Mouse (Mus musculus) intestine, embryonic 16.5 days (tissue): Measurements from ENCODE around the gene Izumo1. TPM values are rescaled to one million over a fixed set of nuclear protein-coding genes. Genes with fewer than 3 reads are reported as not detected.
A peak's percentile ranks its signal among the peaks of the same experiment; 100 is the strongest.
"Not testable (repeated sequence)": the region's sequence is repeated elsewhere in the genome, so short reads cannot be mapped to it uniquely, and the experiment has no call there.

Experiments used
- ATAC-seq: fragments of 200-750 bp; cut with Nextera tagmentation; 2 replicates; pipeline ENCODE4 v1.8.0; 2017; ENCODE audit warnings: moderate TSS enrichment, moderate library complexity
- H3K27ac ChIP-seq: fragments of 300-500 bp; sonication (generic); 2 replicates; pipeline ENCODE4 v1.5.1; 2014; ENCODE audit warnings: mild to moderate bottlenecking, low read length
- H3K27me3 ChIP-seq: fragments of 300-500 bp; sonication (generic); replicated peaks from 2 replicates; pipeline ENCODE4 v1.6.1; 2014; ENCODE audit warnings: low read length, control low read depth, mixed read lengths; ENCODE audit not compliant: control insufficient read depth, insufficient read depth
- H3K36me3 ChIP-seq: fragments of 300-500 bp; sonication (generic); 2 replicates; pipeline ENCODE4 v1.6.1; 2014; ENCODE audit warnings: low read length, control low read depth; ENCODE audit not compliant: control insufficient read depth, insufficient read depth
- H3K4me1 ChIP-seq: fragments of 300-500 bp; sonication (generic); 2 replicates; pipeline ENCODE4 v1.6.1; 2014; ENCODE audit warnings: low read length, control low read depth, mixed read lengths; ENCODE audit not compliant: control insufficient read depth, insufficient read depth
- H3K4me2 ChIP-seq: fragments of 300-500 bp; sonication (generic); 2 replicates; pipeline ENCODE4 v1.6.1; 2014; ENCODE audit warnings: low read depth, low read length, control low read depth
- H3K4me3 ChIP-seq: fragments of 300-500 bp; sonication (generic); 2 replicates; pipeline ENCODE4 v1.5.1; 2014; ENCODE audit warnings: mild to moderate bottlenecking, low read length
- H3K9ac ChIP-seq: fragments of 300-500 bp; sonication (generic); 2 replicates; pipeline ENCODE4 v1.6.1; 2014; ENCODE audit warnings: low read depth, low read length
- H3K9me3 ChIP-seq: fragments of 300-500 bp; sonication (generic); 2 replicates; pipeline ENCODE4 v1.6.1; 2016; ENCODE audit warnings: low read length, control low read depth; ENCODE audit not compliant: control insufficient read depth
- WGBS: fragments of 180-500 bp; shearing (Covaris S2); extraction: QIAGEN DNeasy Blood & Tissue Kit; methylation state at CpG from one replicate; pipeline ENCODE4 v1.1.7; 2014; 5-methylcytosine and 5-hydroxymethylcytosine counted together
- polyA plus RNA-seq: library from polyadenylated mRNA; unstranded; fragments of >200 nt; fragmentation: Nextera tagmentation; extraction: Ambion mirVana; gene quantifications from 2 replicates; pipeline ENCODE4 v1.2.1, GENCODE M21; 2015

Gene Izumo1
- polyA plus RNA-seq, 1 experiment from 2014 or later = 0.07 TPM

- Histone ChIP-seq H3K9me3 (no peaks in the 10 kb centered on the region), H3K27ac (no peak overlapping the region), H3K36me3 (no peaks in the 10 kb centered on the region), H3K4me3 (no peak overlapping the region), H3K4me1 (peaks cover 29% of the 10 kb centered on the region), H3K9ac (no peak overlapping the region), H3K4me2 (no peak overlapping the region), H3K27me3 (no peaks in the 10 kb centered on the region)
- no peak for ATAC-seq
- WGBS = 88% methylated on average over 7 of the region's 7 CpGs
Observed at GRCm38 (mm10) chr7:45645591-45645971, 24.0 kb downstream of the Izumo1 start.

DNA sequence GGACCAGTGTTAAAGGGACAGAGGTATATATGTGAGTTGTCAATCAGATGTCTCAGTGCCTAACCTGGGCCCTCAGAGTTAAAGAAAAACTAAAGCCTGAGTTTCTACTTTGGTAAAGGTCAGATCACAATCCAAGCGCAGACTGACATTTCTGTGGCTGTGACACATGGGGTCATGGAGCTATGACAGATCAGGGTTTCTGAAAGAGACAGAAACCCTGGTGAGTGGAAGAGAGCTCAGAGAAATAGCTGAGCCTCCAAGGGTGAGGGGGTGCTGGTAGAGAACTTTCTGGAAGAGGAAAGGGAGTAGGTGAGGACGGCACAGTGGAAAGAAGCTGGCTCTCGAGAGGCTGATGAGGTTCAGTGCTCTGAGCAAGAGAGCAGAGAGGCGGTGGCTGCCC lies 25.1 kb downstream of the Izumo1 start:
- Histone ChIP-seq H3K4me3 (no peak overlapping the region), H3K27me3 (no peaks in the 10 kb centered on the region), H3K4me1 (peaks cover 18% of the 10 kb centered on the region), H3K4me2 (no peak overlapping the region), H3K9me3 (no peaks in the 10 kb centered on the region), H3K27ac (no peak overlapping the region), H3K36me3 (no peaks in the 10 kb centered on the region), H3K9ac (no peak overlapping the region)
- WGBS = 77% methylated on average over 4 of the region's 4 CpGs
- no peak for ATAC-seq

GRCm38 (mm10) chr7:45649351-45649750 lies 27.7 kb downstream of the Izumo1 start:
- H3K27ac ChIP-seq = no peak overlapping the region
- no peak for ATAC-seq
- H3K4me2 ChIP-seq = no peak overlapping the region
- 75% methylated on average over 8 of the region's 8 CpGs for WGBS
- no peaks in the 10 kb centered on the region for H3K9me3 ChIP-seq
- H3K36me3 ChIP-seq = no peaks in the 10 kb centered on the region
- H3K27me3 ChIP-seq = no peaks in the 10 kb centered on the region
- no peak overlapping the region for H3K9ac ChIP-seq
- H3K4me1 ChIP-seq = peaks cover 8% of the 10 kb centered on the region
- H3K4me3 ChIP-seq = no peak overlapping the region

GRCm38 (mm10) chr7:45650484-45650883 lies 28.9 kb downstream of the Izumo1 start:
- not testable (repeated sequence) for ATAC-seq, H3K36me3 ChIP-seq, H3K27ac ChIP-seq, H3K9me3 ChIP-seq, H3K4me2 ChIP-seq, H3K27me3 ChIP-seq, H3K9ac ChIP-seq, H3K4me3 ChIP-seq, H3K4me1 ChIP-seq
- 95% methylated on average over 19 of the region's 20 CpGs for WGBS

- H3K27ac ChIP-seq = no peak overlapping the region
Observed at GRCm38 (mm10) chr7:45654424-45655047, 32.9 kb downstream of the Izumo1 start.

GRCm38 (mm10) chr7:45660746-45661478 lies 39.3 kb downstream of the Izumo1 start:
- Histone ChIP-seq H3K27me3 (no peaks in the 10 kb centered on the region), H3K4me1 (peaks cover 6% of the 10 kb centered on the region), H3K4me2 (no peak overlapping the region), H3K4me3 (no peak overlapping the region), H3K27ac (no peak overlapping the region), H3K9me3 (no peaks in the 10 kb centered on the region), H3K9ac (no peak overlapping the region), H3K36me3 (no peaks in the 10 kb centered on the region)
- 84% methylated on average over 11 of the region's 11 CpGs for WGBS
- ATAC-seq = no peak

More at GRCm38 (mm10) chr7:45654424-45655047, 32.9 kb downstream of the Izumo1 start:
- 26% methylated on average over 17 of the region's 17 CpGs for WGBS
- peaks cover 15% of the 10 kb centered on the region for H3K4me1 ChIP-seq
- H3K4me2 ChIP-seq = peak overlapping the region; percentile 52
- no peak overlapping the region; the same call in 1 of the 2 replicates for H3K9ac ChIP-seq
- no peaks in the 10 kb centered on the region for H3K27me3 ChIP-seq
- no peaks in the 10 kb centered on the region for H3K36me3 ChIP-seq
- ATAC-seq = peak; percentile 68
- H3K9me3 ChIP-seq = no peaks in the 10 kb centered on the region
- H3K4me3 ChIP-seq = peak overlapping the region; percentile 25

GRCm38 (mm10) chr7:45661702-45662101 lies 40.1 kb downstream of the Izumo1 start:
- H3K27ac ChIP-seq, H3K9ac ChIP-seq, H3K27me3 ChIP-seq, H3K4me1 ChIP-seq, ATAC-seq, H3K4me3 ChIP-seq, H3K9me3 ChIP-seq, H3K4me2 ChIP-seq, H3K36me3 ChIP-seq: not testable (repeated sequence)
- 94% methylated on average over 6 of the region's 6 CpGs for WGBS

- peak overlapping the region; percentile 21; the same call in 1 of the 2 replicates for H3K9ac ChIP-seq
- no peaks in the 10 kb centered on the region for H3K36me3 ChIP-seq
- peak overlapping the region; percentile 30 for H3K4me3 ChIP-seq
- ATAC-seq = peak; percentile 53; the same call in 1 of the 2 replicates
- H3K27me3 ChIP-seq = no peaks in the 10 kb centered on the region
- H3K4me1 ChIP-seq = peaks cover 4% of the 10 kb centered on the region; the same call in 1 of the 2 replicates
- 0 out of 2 replicates have a peak overlapping the region, but pooled peaks have one; percentile 15 for H3K27ac ChIP-seq
- H3K4me2 ChIP-seq = peak overlapping the region; percentile 25
- WGBS = 41% methylated on average over 13 of the region's 13 CpGs
- no peaks in the 10 kb centered on the region for H3K9me3 ChIP-seq
Observed at GRCm38 (mm10) chr7:45665303-45666138, 43.9 kb downstream of the Izumo1 start.

GRCm38 (mm10) chr7:45666161-45666560 lies 44.5 kb downstream of the Izumo1 start, which contains the start of gene Fut2:
TSS of gene Fut2 (minus strand) at chr7:45666394.
- Histone ChIP-seq H3K4me1 (peaks cover 4% of the 10 kb centered on the region; the same call in 1 of the 2 replicates), H3K9me3 (no peaks in the 10 kb centered on the region), H3K27me3 (no peaks in the 10 kb centered on the region), H3K4me3 (peak within 1 kb of the TSS; percentile 30), H3K27ac (0 out of 2 replicates have a peak within 1 kb of the TSS, but pooled peaks have one; percentile 15), H3K9ac (peak within 1 kb of the TSS; percentile 21; the same call in 1 of the 2 replicates), H3K36me3 (no peaks in the 10 kb centered on the region), H3K4me2 (peak within 1 kb of the TSS; percentile 25)
- ATAC-seq = peak; percentile 53
- WGBS = 69% methylated on average over 7 of the region's 7 CpGs
